Comparison of ENCODE assay signal across 9 mouse cellular contexts in the genomic region with DNA sequence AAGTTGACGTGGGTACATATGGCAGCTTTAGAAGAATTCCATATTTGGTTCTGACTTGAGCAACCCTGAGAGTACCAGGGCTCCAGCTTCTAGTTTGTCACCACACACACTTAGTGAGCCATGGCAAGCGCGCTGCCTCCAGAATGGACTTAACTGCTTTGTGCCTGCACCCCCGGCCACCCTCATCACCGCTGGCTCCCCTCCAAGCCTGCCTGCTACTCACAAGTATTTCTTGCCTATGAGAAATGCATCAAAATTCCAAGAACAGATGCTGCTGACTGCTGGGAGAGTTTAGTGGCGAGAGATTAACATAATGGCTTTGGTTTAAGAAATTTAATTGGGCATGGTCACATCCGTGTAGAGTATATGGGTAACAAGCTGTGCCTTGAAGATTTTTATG. TPM values are rescaled to one million over a fixed set of nuclear protein-coding genes. Genes with fewer than 3 reads are reported as not detected.
A peak's percentile ranks its signal among the peaks of the same experiment; 100 is the strongest.
DNase-seq lines count a peak whose midpoint lies in the region; ATAC-seq and TF ChIP-seq lines count a peak whose summit lies in the region.
"Had no signal": no experiment of that assay in that cellular context is flagged by ENCODE, and none has a peak within 500 bp of the region (broad histone marks: within the 10 kb centered on the region; RNA-seq: fewer than 3 reads in every experiment).

No protein-coding gene starts in this region.

- no peak overlapping the region for H3K4me3 ChIP-seq in hindbrain, embryonic 13.5 days
- H3K4me3 ChIP-seq in hindbrain, embryonic 11.5 days (ENCODE audit: low read depth, low read length): no peak overlapping the region
- H3K4me3 ChIP-seq in limb, embryonic 14.5 days (replicated peaks; ENCODE audit: low read length): no peak overlapping the region

- H3K27me3 ChIP-seq in hindbrain, embryonic 13.5 days: no peaks in the 10 kb centered on the region
- H3K27me3 ChIP-seq in hindbrain, embryonic 11.5 days (ENCODE audit: control insufficient read depth, insufficient read depth, low read length): no peaks in the 10 kb centered on the region
- no peaks in the 10 kb centered on the region for H3K27me3 ChIP-seq in limb, embryonic 14.5 days (ENCODE audit: control insufficient read depth, insufficient read depth, low read length)

- peaks cover 47% of the 10 kb centered on the region for H3K4me1 ChIP-seq in hindbrain, embryonic 13.5 days (replicated peaks)
- H3K4me1 ChIP-seq in hindbrain, embryonic 11.5 days (replicated peaks; ENCODE audit: control insufficient read depth, insufficient read depth, low read length): no peaks in the 10 kb centered on the region
- peaks cover 43% of the 10 kb centered on the region for H3K4me1 ChIP-seq in limb, embryonic 14.5 days (ENCODE audit: control insufficient read depth, insufficient read depth, low read length)

- H3K9me3 ChIP-seq in hindbrain, embryonic 13.5 days: no peaks in the 10 kb centered on the region
- no peaks in the 10 kb centered on the region for H3K9me3 ChIP-seq in hindbrain, embryonic 11.5 days (ENCODE audit: control insufficient read depth, low read length)
- H3K9me3 ChIP-seq in limb, embryonic 14.5 days (ENCODE audit: control insufficient read depth, low read length): no peaks in the 10 kb centered on the region

- DNase-seq in hindbrain, embryonic 11.5 days (ENCODE audit: low spot score): no peak
- DNase-seq in brain, adult 2 months (ENCODE audit: low read depth, low spot score): peak; percentile 68
- peak; percentile 16 to 71 for DNase-seq in frontal cortex, adult 2 months (ENCODE audit: extremely low spot score in 1 of 2, low spot score in 1 of 2)
- peak; percentile 53 for DNase-seq in limb, embryonic 14.5 days (ENCODE audit: low spot score)
- no peak for DNase-seq in thymus, postnatal 36 days
- DNase-seq in adrenal gland, adult 2 months: no peak
- DNase-seq in ovary, postnatal 36 days (ENCODE audit: low spot score): no peak

- H3K9ac ChIP-seq in hindbrain, embryonic 13.5 days: no peak overlapping the region
- no peak overlapping the region for H3K9ac ChIP-seq in hindbrain, embryonic 11.5 days (ENCODE audit: low read depth, low read length)
- no peak overlapping the region for H3K9ac ChIP-seq in limb, embryonic 14.5 days (ENCODE audit: low read depth, low read length, severe bottlenecking)
- H3K9ac ChIP-seq: liver, embryonic 14.5 days had no signal

- TF ChIP-seq POLR2A in limb, embryonic 14.5 days (IDR thresholded peaks at IDR 0.05; ENCODE audit: borderline replicate concordance, extremely low read depth, insufficient read depth, insufficient read length): no peak

- peak overlapping the region; percentile 55 for H3K27ac ChIP-seq in hindbrain, embryonic 13.5 days
- H3K27ac ChIP-seq in hindbrain, embryonic 11.5 days (ENCODE audit: low read depth, low read length): no peak overlapping the region
- no peak overlapping the region for H3K27ac ChIP-seq in limb, embryonic 14.5 days (replicated peaks; ENCODE audit: low read depth, low read length)
- H3K27ac ChIP-seq: liver, embryonic 14.5 days had no signal

- H3K36me3 ChIP-seq in hindbrain, embryonic 13.5 days: no peaks in the 10 kb centered on the region
- no peaks in the 10 kb centered on the region for H3K36me3 ChIP-seq in hindbrain, embryonic 11.5 days (ENCODE audit: control insufficient read depth, insufficient read depth, low read length)
- H3K36me3 ChIP-seq in limb, embryonic 14.5 days (ENCODE audit: control insufficient read depth, insufficient read depth, low read length): peaks cover 6% of the 10 kb centered on the region; the same call in 1 of the 2 replicates

- no peak overlapping the region for H3K4me2 ChIP-seq in hindbrain, embryonic 13.5 days
- H3K4me2 ChIP-seq in hindbrain, embryonic 11.5 days (replicated peaks; ENCODE audit: low read depth, low read length): no peak overlapping the region
- H3K4me2 ChIP-seq in limb, embryonic 14.5 days (replicated peaks; ENCODE audit: low read depth, low read length, severe bottlenecking): no peak overlapping the region

- WGBS in hindbrain, embryonic 13.5 days: 49% methylated on average over 7 of the region's 7 CpGs
- WGBS in hindbrain, embryonic 11.5 days: 83% methylated on average over 7 of the region's 7 CpGs
- WGBS in limb, embryonic 14.5 days: 28% methylated on average over 7 of the region's 7 CpGs

- peak; percentile 46; the same call in 1 of the 2 replicates for ATAC-seq in hindbrain, embryonic 13.5 days (ENCODE audit: low FRiP score)
- ATAC-seq in hindbrain, embryonic 11.5 days (ENCODE audit: low FRiP score): no peak
- peak; percentile 37; the same call in 1 of the 2 replicates for ATAC-seq in limb, embryonic 14.5 days (ENCODE audit: low FRiP score, low read depth)

RNA-seq across cellular contexts. Expression of a gene that starts 48.0 kb away (rescaled TPM):
- polyA plus RNA-seq in hindbrain, embryonic 13.5 days (2015; fragmentation: Nextera tagmentation; extraction: Ambion mirVana): 9.9 and 10.0 TPM in 2 replicates
- polyA plus RNA-seq in hindbrain, embryonic 11.5 days (2014; fragmentation: Nextera tagmentation; extraction: Ambion mirVana): 13.5 and 15.2 TPM in 2 replicates
- 2.9 and 3.4 TPM in 2 replicates for polyA plus RNA-seq in frontal cortex, adult 2 months (2012; rRNA removed)
- polyA plus RNA-seq in limb, embryonic 14.5 days (2012; rRNA removed): 23.9 and 27.9 TPM in 2 replicates
- 22.8 and 25.4 TPM in 2 replicates for polyA plus RNA-seq in limb, embryonic 14.5 days (2014; fragmentation: Nextera tagmentation; extraction: Ambion mirVana)
- total RNA-seq in adrenal gland, adult 2 months (2021): 10 to 100 TPM; 12.1 to 16.8 TPM
- 2.6 and 4.5 TPM in 2 replicates for polyA plus RNA-seq in adrenal gland, adult 2 months (2012; rRNA removed)

Comparison
In these comparisons a context has a peak if more than half of its experiments do, and no peak if none do; other contexts are left out.
1. DNase-seq: peak in brain, adult 2 months (single experiment), frontal cortex, adult 2 months (2 of 2) and limb, embryonic 14.5 days (single experiment); none in hindbrain, embryonic 11.5 days (single experiment), thymus, postnatal 36 days (0 of 2), adrenal gland, adult 2 months (single experiment) and ovary, postnatal 36 days (single experiment).